ENCODE assay signal across 12 mouse cellular contexts in genomic region chr14:55096573-55097087, GRCm38 (mm10). TPM values are rescaled to one million over a fixed set of nuclear protein-coding genes. Genes with fewer than 3 reads are reported as not detected.
DNase-seq lines count a peak whose midpoint lies in the region; ATAC-seq and TF ChIP-seq lines count a peak whose summit lies in the region.
"Had no signal": no experiment of that assay in that cellular context is flagged by ENCODE, and none has a peak within 500 bp of the region (broad histone marks: within the 10 kb centered on the region; RNA-seq: fewer than 3 reads in every experiment).

No protein-coding gene starts in this region.

- H3K9me3 ChIP-seq in heart, embryonic 12.5 days (replicated peaks) = no peaks in the 10 kb centered on the region
- H3K9me3 ChIP-seq in E14TG2a.4 (ENCODE audit: low read length) = no peaks in the 10 kb centered on the region
- no peaks in the 10 kb centered on the region for H3K9me3 ChIP-seq in forebrain, embryonic 16.5 days (ENCODE audit: control insufficient read depth, low read length)
- no peaks in the 10 kb centered on the region for H3K9me3 ChIP-seq in midbrain, embryonic 12.5 days

- WGBS in heart, embryonic 12.5 days = 55% methylated on average over 9 of the region's 9 CpGs
- WGBS in forebrain, embryonic 16.5 days = 43% methylated on average over 9 of the region's 9 CpGs
- 46% methylated on average over 9 of the region's 9 CpGs for WGBS in midbrain, embryonic 12.5 days

- no peaks in the 10 kb centered on the region for H3K27me3 ChIP-seq in heart, embryonic 12.5 days (replicated peaks)
- H3K27me3 ChIP-seq in E14TG2a.4 (ENCODE audit: insufficient read depth, low read length) = no peaks in the 10 kb centered on the region
- no peaks in the 10 kb centered on the region for H3K27me3 ChIP-seq in forebrain, embryonic 16.5 days (replicated peaks; ENCODE audit: control insufficient read depth, insufficient read depth, low read length)
- peaks cover 4% of the 10 kb centered on the region for H3K27me3 ChIP-seq in midbrain, embryonic 12.5 days

- no peak for ATAC-seq in heart, embryonic 12.5 days (ENCODE audit: insufficient number of reproducible peaks, low FRiP score)
- no peak for ATAC-seq in forebrain, embryonic 16.5 days
- ATAC-seq in midbrain, embryonic 12.5 days (ENCODE audit: low FRiP score, low read depth) = no peak
- no peak for ATAC-seq in CD4-positive, CD25-positive, alpha-beta regulatory T cell, adult 4 months

- DNase-seq in heart, postnatal 10 days = no peak
- no peak for DNase-seq in gastrocnemius, adult 8-10 months (ENCODE audit: low spot score in 2 of 2)
- no peak for DNase-seq in urinary bladder, postnatal 25 days (ENCODE audit: low spot score)
- DNase-seq: B cell, adult 2 months; gastrocnemius, postnatal 25 days; kidney, postnatal 4 days; lung, adult 2 months had no signal

- TF ChIP-seq CTCF in E14TG2a.4 (conservative IDR thresholded peaks at IDR 0.05; ENCODE audit: low read length) = no peak

- H3K9ac ChIP-seq in heart, embryonic 12.5 days = 0 out of 2 replicates have a peak overlapping the region, but pooled peaks have one; percentile 23
- H3K9ac ChIP-seq in forebrain, embryonic 16.5 days (replicated peaks; ENCODE audit: low read depth, low read length) = no peak overlapping the region
- peak overlapping the region; percentile 21; the same call in 1 of the 2 replicates for H3K9ac ChIP-seq in midbrain, embryonic 12.5 days (replicated peaks)

- H3K4me2 ChIP-seq in heart, embryonic 12.5 days = peak overlapping the region; percentile 0
- H3K4me2 ChIP-seq in forebrain, embryonic 16.5 days (ENCODE audit: low read length) = peak overlapping the region; percentile 8
- peak overlapping the region; percentile 26 for H3K4me2 ChIP-seq in midbrain, embryonic 12.5 days (replicated peaks)

- H3K4me1 ChIP-seq in heart, embryonic 12.5 days (replicated peaks) = peaks cover 20% of the 10 kb centered on the region
- peaks cover 84% of the 10 kb centered on the region for H3K4me1 ChIP-seq in E14TG2a.4 (replicated peaks; ENCODE audit: low read depth, low read length)
- peaks cover 31% of the 10 kb centered on the region for H3K4me1 ChIP-seq in forebrain, embryonic 16.5 days (replicated peaks; ENCODE audit: control insufficient read depth, insufficient read depth, low read length)
- H3K4me1 ChIP-seq in midbrain, embryonic 12.5 days = peaks cover 32% of the 10 kb centered on the region

- no peak overlapping the region for H3K27ac ChIP-seq in heart, embryonic 12.5 days (ENCODE audit: poor library complexity, severe bottlenecking)
- H3K27ac ChIP-seq in forebrain, embryonic 16.5 days (ENCODE audit: low read length) = no peak overlapping the region
- H3K27ac ChIP-seq in midbrain, embryonic 12.5 days (replicated peaks) = peak overlapping the region; percentile 21; the same call in 1 of the 2 replicates

- intact Hi-C loops in heart, postnatal 10 days (cut with DNase I) = loop anchor here (5.0 kb wide), 1 partner anchor 199 kb away; no protein-coding TSS in a partner anchor

- no peak overlapping the region for H3K4me3 ChIP-seq in heart, embryonic 12.5 days
- H3K4me3 ChIP-seq in E14TG2a.4 (replicated peaks; ENCODE audit: low read length) = peak overlapping the region; percentile 65
- H3K4me3 ChIP-seq in forebrain, embryonic 16.5 days (replicated peaks; ENCODE audit: low read length) = no peak overlapping the region
- peak overlapping the region; percentile 12; the same call in 1 of the 2 replicates for H3K4me3 ChIP-seq in midbrain, embryonic 12.5 days

- peaks cover 24% of the 10 kb centered on the region for H3K36me3 ChIP-seq in heart, embryonic 12.5 days
- peaks cover 40% of the 10 kb centered on the region for H3K36me3 ChIP-seq in E14TG2a.4 (ENCODE audit: insufficient read depth, low read length)
- no peaks in the 10 kb centered on the region for H3K36me3 ChIP-seq in forebrain, embryonic 16.5 days (ENCODE audit: control insufficient read depth, insufficient read depth)
- peaks cover 8% of the 10 kb centered on the region; the same call in 1 of the 2 replicates for H3K36me3 ChIP-seq in midbrain, embryonic 12.5 days

RNA-seq across cellular contexts. Expression of gene Thtpa, which starts 2.0 kb away (rescaled TPM):
- polyA plus RNA-seq in heart, embryonic 12.5 days (2016; fragmentation: Nextera tagmentation; extraction: Ambion mirVana) = 14.3 and 14.8 TPM in 2 replicates
- total RNA-seq in heart, postnatal 10 days (2021) = 10 to 100 TPM; 11.3 to 13.8 TPM
- 55.2 and 56.6 TPM in 2 replicates for polyA plus RNA-seq in forebrain, embryonic 16.5 days (2015; fragmentation: Nextera tagmentation; extraction: Ambion mirVana)
- 26.6 and 27.3 TPM in 2 replicates for polyA plus RNA-seq in midbrain, embryonic 12.5 days (2016; fragmentation: Nextera tagmentation; extraction: Ambion mirVana)
- polyA plus RNA-seq in CD4-positive, CD25-positive, alpha-beta regulatory T cell, adult 4 months (2017; shearing (Covaris generic)) = 10 to 100 TPM; 11.6 to 17.9 TPM
- total RNA-seq in gastrocnemius, adult 8-10 months (2022) = 10 to 100 TPM; 13.4 to 15.6 (median 14.9) TPM

RNA-seq across cellular contexts. Expression of gene Zfhx2, which starts 4.5 kb away (rescaled TPM):
- polyA plus RNA-seq in heart, embryonic 12.5 days (2016; fragmentation: Nextera tagmentation; extraction: Ambion mirVana) = 4.4 and 4.5 TPM in 2 replicates
- 1 to 10 TPM; 2.2 to 3.4 TPM for total RNA-seq in heart, postnatal 10 days (2021)
- 21.5 and 32.9 TPM in 2 replicates for polyA plus RNA-seq in forebrain, embryonic 16.5 days (2015; fragmentation: Nextera tagmentation; extraction: Ambion mirVana)
- polyA plus RNA-seq in midbrain, embryonic 12.5 days (2016; fragmentation: Nextera tagmentation; extraction: Ambion mirVana) = 26.2 and 30.2 TPM in 2 replicates
- 1 to 10 TPM; 4.2 to 4.6 TPM for polyA plus RNA-seq in CD4-positive, CD25-positive, alpha-beta regulatory T cell, adult 4 months (2017; shearing (Covaris generic))
- total RNA-seq in gastrocnemius, adult 8-10 months (2022) = 1 to 10 TPM; 4.9 to 6.2 (median 5.6) TPM

RNA-seq across cellular contexts. Expression of gene Ap1g2, which starts 9.8 kb away (rescaled TPM):
- 8.7 and 9.8 TPM in 2 replicates for polyA plus RNA-seq in heart, embryonic 12.5 days (2016; fragmentation: Nextera tagmentation; extraction: Ambion mirVana)
- 1 to 10 TPM; 5.5 to 5.7 TPM for total RNA-seq in heart, postnatal 10 days (2021)
- polyA plus RNA-seq in forebrain, embryonic 16.5 days (2015; fragmentation: Nextera tagmentation; extraction: Ambion mirVana) = 13.3 and 16.5 TPM in 2 replicates
- 8.2 and 10.9 TPM in 2 replicates for polyA plus RNA-seq in midbrain, embryonic 12.5 days (2016; fragmentation: Nextera tagmentation; extraction: Ambion mirVana)
- 100 to 1,000 TPM; 110 to 194 TPM for polyA plus RNA-seq in CD4-positive, CD25-positive, alpha-beta regulatory T cell, adult 4 months (2017; shearing (Covaris generic))
- total RNA-seq in gastrocnemius, adult 8-10 months (2022) = 1 to 10 TPM; 2.2 to 3.9 (median 3.6) TPM

RNA-seq across cellular contexts. Expression of gene Jph4, which starts 20.1 kb away (rescaled TPM):
- polyA plus RNA-seq in heart, embryonic 12.5 days (2016; fragmentation: Nextera tagmentation; extraction: Ambion mirVana) = 0.09 and 0.18 TPM in 2 replicates
- total RNA-seq in heart, postnatal 10 days (2021) = under 1 TPM; 0.12 to 0.15 TPM
- polyA plus RNA-seq in forebrain, embryonic 16.5 days (2015; fragmentation: Nextera tagmentation; extraction: Ambion mirVana) = 33.6 and 45.1 TPM in 2 replicates
- 7.2 and 9.9 TPM in 2 replicates for polyA plus RNA-seq in midbrain, embryonic 12.5 days (2016; fragmentation: Nextera tagmentation; extraction: Ambion mirVana)
- not detected for polyA plus RNA-seq in CD4-positive, CD25-positive, alpha-beta regulatory T cell, adult 4 months (2017; shearing (Covaris generic))
- total RNA-seq in gastrocnemius, adult 8-10 months (2022) = under 1 TPM in 2 of 4 experiments, not detected in 2; 0.08 to 0.19 TPM

Comparison
In these comparisons a context has a peak if more than half of its experiments do, and no peak if none do; other contexts are left out.
1. H3K4me3 ChIP-seq: peak in E14TG2a.4 (single experiment) and midbrain, embryonic 12.5 days (single experiment); none in heart, embryonic 12.5 days (single experiment) and forebrain, embryonic 16.5 days (single experiment).
2. Peak in every context shown above with its lines, with median percentiles within 50 percentile points of each other: H3K4me2 ChIP-seq.